Mouse (Mus musculus): ENCODE measurements around the gene Dcaf10. TPM values are rescaled to one million over a fixed set of nuclear protein-coding genes. Genes with fewer than 3 reads are reported as not detected.

Dcaf10 gene
- polyA plus RNA-seq, 1 experiment from 2014 or later: 8.0 TPM

- Histone ChIP-seq H3K27me3 (no peaks in the 10 kb centered on the region), H3K27ac (replicated peaks) (no peak overlapping the region), H3K4me1 (replicated peaks) (peaks cover 17% of the 10 kb centered on the region; the same call in 1 of the 2 replicates), H3K4me3 (no peak overlapping the region), H3K9me3 (no peaks in the 10 kb centered on the region), H3K36me3 (peaks cover 85% of the 10 kb centered on the region), H3K9ac (no peak overlapping the region), H3K4me2 (no peak overlapping the region)
- ATAC-seq (ENCODE audit: low read depth): no peak
- 96% methylated on average over 45 of the region's 45 CpGs for WGBS
These were observed 57.7 kb downstream of the Dcaf10 start for GRCm38 (mm10) chr4:45399421-45400210.

- H3K27me3 ChIP-seq: no peaks in the 10 kb centered on the region
- H3K36me3 ChIP-seq: peaks cover 72% of the 10 kb centered on the region
- no peak overlapping the region for H3K4me3 ChIP-seq
- H3K4me1 ChIP-seq (replicated peaks): peaks cover 39% of the 10 kb centered on the region
- H3K27ac ChIP-seq (replicated peaks): no peak overlapping the region
- H3K9ac ChIP-seq: no peak overlapping the region
- WGBS: 95% methylated on average over 4 of the region's 4 CpGs
- H3K9me3 ChIP-seq: no peaks in the 10 kb centered on the region
- no peak overlapping the region for H3K4me2 ChIP-seq
- no peak for ATAC-seq (ENCODE audit: low read depth)
These were observed 60.4 kb downstream of the Dcaf10 start for GRCm38 (mm10) chr4:45402281-45402680.

GRCm38 (mm10) chr4:45402878-45403498 is 61.1 kb downstream of the Dcaf10 start:
- WGBS: 86% methylated on average over 7 of the region's 7 CpGs
- peaks cover 64% of the 10 kb centered on the region for H3K36me3 ChIP-seq

GRCm38 (mm10) chr4:45403499-45403878 is 61.6 kb downstream of the Dcaf10 start:
- Histone ChIP-seq H3K27me3 (no peaks in the 10 kb centered on the region), H3K4me3 (no peak overlapping the region), H3K4me1 (replicated peaks) (peaks cover 45% of the 10 kb centered on the region), H3K27ac (replicated peaks) (no peak overlapping the region), H3K4me2 (no peak overlapping the region), H3K9ac (no peak overlapping the region), H3K36me3 (peaks cover 59% of the 10 kb centered on the region), H3K9me3 (no peaks in the 10 kb centered on the region)
- 93% methylated on average over 7 of the region's 7 CpGs for WGBS
- no peak for ATAC-seq (ENCODE audit: low read depth)

More at GRCm38 (mm10) chr4:45402878-45403498, 61.1 kb downstream of the Dcaf10 start:
- H3K4me2 ChIP-seq: no peak overlapping the region
- H3K27ac ChIP-seq (replicated peaks): no peak overlapping the region
- no peaks in the 10 kb centered on the region for H3K27me3 ChIP-seq
- no peak overlapping the region for H3K9ac ChIP-seq
- no peak overlapping the region for H3K4me3 ChIP-seq
- H3K4me1 ChIP-seq (replicated peaks): peaks cover 45% of the 10 kb centered on the region
- ATAC-seq (ENCODE audit: low read depth): no peak
- H3K9me3 ChIP-seq: no peaks in the 10 kb centered on the region

- ATAC-seq (ENCODE audit: low read depth): no peak
- no peak overlapping the region for H3K9ac ChIP-seq
- H3K4me3 ChIP-seq: no peak overlapping the region
- no peaks in the 10 kb centered on the region for H3K9me3 ChIP-seq
- WGBS: 90% methylated on average over 7 of the region's 7 CpGs
- no peak overlapping the region for H3K27ac ChIP-seq (replicated peaks)
- no peaks in the 10 kb centered on the region for H3K27me3 ChIP-seq
- peaks cover 54% of the 10 kb centered on the region for H3K36me3 ChIP-seq
- H3K4me1 ChIP-seq (replicated peaks): peaks cover 44% of the 10 kb centered on the region
- no peak overlapping the region for H3K4me2 ChIP-seq
These were observed 62.2 kb downstream of the Dcaf10 start for GRCm38 (mm10) chr4:45404086-45404485.

GRCm38 (mm10) chr4:45405315-45405714 is 63.4 kb downstream of the Dcaf10 start:
- Histone ChIP-seq H3K9me3 (no peaks in the 10 kb centered on the region), H3K27me3 (no peaks in the 10 kb centered on the region), H3K4me1 (replicated peaks) (peaks cover 47% of the 10 kb centered on the region), H3K9ac (no peak overlapping the region), H3K27ac (replicated peaks) (no peak overlapping the region), H3K4me2 (0 out of 2 replicates have a peak overlapping the region, but pooled peaks have one; percentile 3), H3K4me3 (no peak overlapping the region), H3K36me3 (peaks cover 41% of the 10 kb centered on the region)
- ATAC-seq (ENCODE audit: low read depth): no peak
- 48% methylated on average over 7 of the region's 7 CpGs for WGBS

GRCm38 (mm10) chr4:45406397-45406796 is 64.5 kb downstream of the Dcaf10 start:
- H3K4me2 ChIP-seq: peak overlapping the region; percentile 93
- no peaks in the 10 kb centered on the region for H3K9me3 ChIP-seq
- H3K9ac ChIP-seq: peak overlapping the region; percentile 99
- H3K27me3 ChIP-seq: no peaks in the 10 kb centered on the region
- H3K27ac ChIP-seq (replicated peaks): no peak overlapping the region
- WGBS: 43% methylated on average over 7 of the region's 7 CpGs
- H3K4me1 ChIP-seq (replicated peaks): peaks cover 47% of the 10 kb centered on the region
- peaks cover 32% of the 10 kb centered on the region for H3K36me3 ChIP-seq
- peak overlapping the region; percentile 97 for H3K4me3 ChIP-seq
- no peak for ATAC-seq (ENCODE audit: low read depth)

GRCm38 (mm10) chr4:45407001-45407702 is 65.3 kb downstream of the Dcaf10 start:
- 55% methylated on average over 5 of the region's 5 CpGs for WGBS
- H3K27ac ChIP-seq (replicated peaks): peak overlapping the region; percentile 95; the same call in 1 of the 2 replicates

GRCm38 (mm10) chr4:45407703-45408334 is 65.9 kb downstream of the Dcaf10 start:
- Histone ChIP-seq H3K4me1 (replicated peaks) (peaks cover 43% of the 10 kb centered on the region), H3K27ac (replicated peaks) (peak overlapping the region; percentile 95), H3K9me3 (no peaks in the 10 kb centered on the region), H3K27me3 (no peaks in the 10 kb centered on the region), H3K36me3 (peaks cover 19% of the 10 kb centered on the region), H3K9ac (peak overlapping the region; percentile 99), H3K4me3 (peak overlapping the region; percentile 97), H3K4me2 (peak overlapping the region; percentile 93)
- peak; percentile 44; the same call in 1 of the 2 replicates for ATAC-seq (ENCODE audit: low read depth)
- 1% methylated on average over 19 of the region's 19 CpGs for WGBS

More at GRCm38 (mm10) chr4:45407001-45407702, 65.3 kb downstream of the Dcaf10 start:
- no peaks in the 10 kb centered on the region for H3K9me3 ChIP-seq
- peaks cover 25% of the 10 kb centered on the region for H3K36me3 ChIP-seq
- peak overlapping the region; percentile 97 for H3K4me3 ChIP-seq
- H3K4me2 ChIP-seq: peak overlapping the region; percentile 93
- ATAC-seq (ENCODE audit: low read depth): no peak
- peaks cover 47% of the 10 kb centered on the region for H3K4me1 ChIP-seq (replicated peaks)
- H3K27me3 ChIP-seq: no peaks in the 10 kb centered on the region
- H3K9ac ChIP-seq: peak overlapping the region; percentile 99

- under 1% methylated on average over 63 of the region's 67 CpGs for WGBS
- Histone ChIP-seq H3K4me2 (peak within 1 kb of the TSS; percentile 93), H3K36me3 (peaks cover 11% of the 10 kb centered on the region), H3K4me3 (peak within 1 kb of the TSS; percentile 97), H3K27me3 (no peaks in the 10 kb centered on the region), H3K9ac (peak within 1 kb of the TSS; percentile 99), H3K27ac (replicated peaks) (peak within 1 kb of the TSS; percentile 95), H3K4me1 (replicated peaks) (peaks cover 36% of the 10 kb centered on the region), H3K9me3 (no peaks in the 10 kb centered on the region)
- ATAC-seq (ENCODE audit: low read depth): peak; percentile 98
These were observed 66.7 kb downstream of the Dcaf10 start, which contains the start of gene Slc25a51 for GRCm38 (mm10) chr4:45408427-45409132. Gene Slc25a51, minus strand, starts transcription at chr4:45408766.

GRCm38 (mm10) chr4:45409270-45409669 is 67.4 kb downstream of the Dcaf10 start:
- WGBS: 1% methylated on average over 10 of the region's 10 CpGs
- Histone ChIP-seq H3K9me3 (no peaks in the 10 kb centered on the region), H3K27me3 (no peaks in the 10 kb centered on the region), H3K4me3 (peak overlapping the region; percentile 97), H3K4me2 (peak overlapping the region; percentile 93), H3K27ac (replicated peaks) (peak overlapping the region; percentile 95), H3K4me1 (replicated peaks) (peaks cover 35% of the 10 kb centered on the region), H3K9ac (peak overlapping the region; percentile 99), H3K36me3 (peaks cover 4% of the 10 kb centered on the region)
- peak; percentile 48; the same call in 1 of the 2 replicates for ATAC-seq (ENCODE audit: low read depth)
